Comparison of ENCODE assay signal across 14 mouse cellular contexts in the genomic region with DNA sequence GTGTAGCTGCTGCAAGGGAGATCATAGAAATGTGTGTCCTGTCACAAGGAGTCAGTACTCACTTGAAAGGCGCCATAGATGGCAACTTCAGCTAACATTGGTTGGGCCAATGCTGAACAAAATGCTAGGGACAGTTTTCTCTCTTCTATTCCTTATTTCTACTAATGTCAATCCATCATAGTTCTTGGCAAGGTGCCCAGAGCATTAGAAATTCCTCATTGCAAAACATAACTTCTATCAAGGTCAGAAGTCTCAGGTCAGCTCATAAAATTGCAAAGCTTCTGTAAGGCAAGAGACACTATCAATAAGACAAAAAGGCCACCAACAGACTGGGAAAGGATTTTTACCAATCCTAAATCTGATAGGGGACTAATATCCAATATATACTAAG.
"Had no signal": no experiment of that assay in that cellular context is flagged by ENCODE, and none has a peak within 500 bp of the region (broad histone marks: within the 10 kb centered on the region; RNA-seq: fewer than 3 reads in every experiment).

No protein-coding gene starts in this region.

- H3K4me1 ChIP-seq: limb, embryonic 12.5 days; limb, embryonic 15.5 days; lung, embryonic 15.5 days; stomach, embryonic 15.5 days had no signal

- H3K4me3 ChIP-seq: limb, embryonic 12.5 days; limb, embryonic 15.5 days; lung, embryonic 15.5 days; stomach, embryonic 15.5 days had no signal

- H3K27me3 ChIP-seq: limb, embryonic 12.5 days; limb, embryonic 15.5 days; lung, embryonic 15.5 days; stomach, embryonic 15.5 days had no signal

- H3K27ac ChIP-seq: limb, embryonic 12.5 days; limb, embryonic 15.5 days; liver, embryonic 14.5 days; lung, embryonic 15.5 days; stomach, embryonic 15.5 days had no signal

- H3K36me3 ChIP-seq: limb, embryonic 12.5 days; limb, embryonic 15.5 days; lung, embryonic 15.5 days; stomach, embryonic 15.5 days had no signal

- DNase-seq: kidney, adult 18-20 months; kidney, adult 9 months; kidney, postnatal 14 days; liver, postnatal 0 days; lung, postnatal 10 days; lung, postnatal 4 days; midbrain, embryonic 14.5 days; spleen, adult 18-20 months; thymus, postnatal 25 days had no signal

- H3K9me3 ChIP-seq: limb, embryonic 12.5 days; limb, embryonic 15.5 days; lung, embryonic 15.5 days; stomach, embryonic 15.5 days had no signal
